In the genomic region with DNA sequence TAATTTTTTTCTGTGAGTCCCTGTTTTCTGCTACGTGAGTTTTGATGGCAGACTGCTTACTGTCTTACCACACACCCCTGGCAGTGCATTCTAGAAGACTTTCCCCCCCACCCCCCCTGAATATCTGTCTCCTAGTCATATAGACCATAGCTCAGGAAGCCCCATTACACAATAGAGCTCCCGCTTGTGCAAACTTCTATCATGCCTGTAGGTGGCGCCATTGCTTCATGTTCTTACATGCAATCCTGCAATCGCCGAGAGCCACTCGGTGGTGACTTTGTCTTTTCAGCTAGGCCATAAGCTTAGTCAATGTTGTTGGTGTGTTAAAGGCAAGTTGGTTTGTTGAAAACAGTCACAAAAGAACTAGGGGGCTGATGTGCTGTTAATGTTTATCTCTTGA, we compare ENCODE assay signal across 9 mouse cellular contexts. TPM values are rescaled to one million over a fixed set of nuclear protein-coding genes. Genes with fewer than 3 reads are reported as not detected.
DNase-seq lines count a peak whose midpoint lies in the region; ATAC-seq and TF ChIP-seq lines count a peak whose summit lies in the region.
"Had no signal": no experiment of that assay in that cellular context is flagged by ENCODE, and none has a peak within 500 bp of the region (broad histone marks: within the 10 kb centered on the region; RNA-seq: fewer than 3 reads in every experiment).

No protein-coding gene starts in this region.

- intact Hi-C loops in left cerebral cortex, adult 2 months (cut with DNase I) = loop anchor here (5.0 kb wide), 3 partner anchors 292 to 687 kb away; a partner anchor contains a TSS

- no peaks in the 10 kb centered on the region for H3K4me1 ChIP-seq in forebrain, embryonic 15.5 days
- no peaks in the 10 kb centered on the region for H3K4me1 ChIP-seq in hindbrain, embryonic 14.5 days (replicated peaks; ENCODE audit: control insufficient read depth, insufficient read depth, low read length)
- no peaks in the 10 kb centered on the region for H3K4me1 ChIP-seq in midbrain, embryonic 12.5 days

- 3% methylated on average over 6 of the region's 6 CpGs for WGBS in forebrain, embryonic 15.5 days
- 4% methylated on average over 6 of the region's 6 CpGs for WGBS in hindbrain, embryonic 14.5 days
- 2% methylated on average over 6 of the region's 6 CpGs for WGBS in midbrain, embryonic 12.5 days

- peak; percentile 85 for ATAC-seq in cerebellum, adult (ENCODE audit: insufficient number of reproducible peaks, low FRiP score, low TSS enrichment)
- ATAC-seq in forebrain, embryonic 15.5 days (replicated peaks) = peak; percentile 81
- peak; percentile 79; the same call in 1 of the 2 replicates for ATAC-seq in hindbrain, embryonic 14.5 days (ENCODE audit: low FRiP score)
- peak; percentile 62; the same call in 1 of the 2 replicates for ATAC-seq in midbrain, embryonic 12.5 days (ENCODE audit: low FRiP score, low read depth)
- no peak for ATAC-seq in inflammation-experienced regulatory T-cells, adult 6 months

- H3K27me3 ChIP-seq in forebrain, embryonic 15.5 days = no peaks in the 10 kb centered on the region
- no peaks in the 10 kb centered on the region for H3K27me3 ChIP-seq in hindbrain, embryonic 14.5 days (ENCODE audit: control insufficient read depth, insufficient read depth, low read length)
- no peaks in the 10 kb centered on the region for H3K27me3 ChIP-seq in midbrain, embryonic 12.5 days

- no peak overlapping the region for H3K9ac ChIP-seq in forebrain, embryonic 15.5 days (replicated peaks)
- H3K9ac ChIP-seq in hindbrain, embryonic 14.5 days = no peak overlapping the region
- no peak overlapping the region for H3K9ac ChIP-seq in midbrain, embryonic 12.5 days (replicated peaks)

- TF ChIP-seq CTCF in left cerebral cortex, adult 2 months (IDR thresholded peaks at IDR 0.05) = peak; percentile 74

- H3K4me3 ChIP-seq in forebrain, embryonic 15.5 days = no peak overlapping the region
- no peak overlapping the region for H3K4me3 ChIP-seq in hindbrain, embryonic 14.5 days (replicated peaks; ENCODE audit: low read length)
- H3K4me3 ChIP-seq in left cerebral cortex, adult 2 months = no peak overlapping the region
- no peak overlapping the region for H3K4me3 ChIP-seq in midbrain, embryonic 12.5 days
- H3K4me3 ChIP-seq: myocyte had no signal

- H3K27ac ChIP-seq in forebrain, embryonic 15.5 days (replicated peaks) = no peak overlapping the region
- H3K27ac ChIP-seq in hindbrain, embryonic 14.5 days = no peak overlapping the region
- no peak overlapping the region for H3K27ac ChIP-seq in left cerebral cortex, adult 2 months
- no peak overlapping the region for H3K27ac ChIP-seq in midbrain, embryonic 12.5 days (replicated peaks)

- H3K36me3 ChIP-seq in forebrain, embryonic 15.5 days = no peaks in the 10 kb centered on the region
- H3K36me3 ChIP-seq in hindbrain, embryonic 14.5 days (replicated peaks; ENCODE audit: control insufficient read depth, insufficient read depth) = no peaks in the 10 kb centered on the region
- no peaks in the 10 kb centered on the region for H3K36me3 ChIP-seq in midbrain, embryonic 12.5 days

- peak; percentile 59 for DNase-seq in Muller cell, postnatal 12 days (ENCODE audit: inconsistent ontology term)
- peak; percentile 94 for DNase-seq in hindbrain, embryonic 14.5 days (ENCODE audit: low spot score)
- DNase-seq in left cerebral cortex, adult 2 months (ENCODE audit: extremely low spot score in 1 of 2, low spot score in 2 of 2) = peak; percentile 77 to 79
- DNase-seq in spleen, adult 12 weeks (ENCODE audit: low spot score) = peak; percentile 26

- no peak overlapping the region for H3K4me2 ChIP-seq in forebrain, embryonic 15.5 days (replicated peaks)
- no peak overlapping the region for H3K4me2 ChIP-seq in hindbrain, embryonic 14.5 days (replicated peaks)
- no peak overlapping the region for H3K4me2 ChIP-seq in midbrain, embryonic 12.5 days (replicated peaks)

- no peaks in the 10 kb centered on the region for H3K9me3 ChIP-seq in forebrain, embryonic 15.5 days
- no peaks in the 10 kb centered on the region for H3K9me3 ChIP-seq in hindbrain, embryonic 14.5 days (ENCODE audit: control insufficient read depth, low read length)
- H3K9me3 ChIP-seq in midbrain, embryonic 12.5 days = no peaks in the 10 kb centered on the region

RNA-seq across cellular contexts. Expression of a gene that starts 10.9 kb away (rescaled TPM):
- 0.14 and 0.15 TPM in 2 replicates for polyA plus RNA-seq in forebrain, embryonic 15.5 days (2015; fragmentation: Nextera tagmentation; extraction: Ambion mirVana)
- 0.29 and 0.35 TPM in 2 replicates for polyA plus RNA-seq in hindbrain, embryonic 14.5 days (2014; fragmentation: Nextera tagmentation; extraction: Ambion mirVana)
- under 1 TPM; 0.09 to 0.27 TPM for total RNA-seq in left cerebral cortex, adult 2 months (2021)
- polyA plus RNA-seq in midbrain, embryonic 12.5 days (2016; fragmentation: Nextera tagmentation; extraction: Ambion mirVana) = 0.05 and 0.17 TPM in 2 replicates
- not detected for polyA plus RNA-seq in inflammation-experienced regulatory T-cells, adult 6 months (2017; shearing (Covaris generic))
- polyA plus RNA-seq: myocyte had no signal

RNA-seq across cellular contexts. Expression of a gene that starts 26.6 kb away (rescaled TPM):
- polyA plus RNA-seq in forebrain, embryonic 15.5 days (2015; fragmentation: Nextera tagmentation; extraction: Ambion mirVana) = 0.52 and 0.70 TPM in 2 replicates
- 1.2 and 1.8 TPM in 2 replicates for polyA plus RNA-seq in hindbrain, embryonic 14.5 days (2014; fragmentation: Nextera tagmentation; extraction: Ambion mirVana)
- 1 to 10 TPM in 1 of 2 experiments, under 1 TPM in 1; 0.70 to 1.0 TPM for total RNA-seq in left cerebral cortex, adult 2 months (2021)
- polyA plus RNA-seq in midbrain, embryonic 12.5 days (2016; fragmentation: Nextera tagmentation; extraction: Ambion mirVana) = 1.1 and 2.4 TPM in 2 replicates
- 1 to 10 TPM in 1 of 3 experiments, under 1 TPM in 2; 0.45 to 2.5 (median 0.51) TPM for polyA plus RNA-seq in inflammation-experienced regulatory T-cells, adult 6 months (2017; shearing (Covaris generic))
- polyA plus RNA-seq: myocyte had no signal

Comparison
In these comparisons a context has a peak if more than half of its experiments do, and no peak if none do; other contexts are left out.
1. DNase-seq: peak in every context shown above with its lines; median percentile 94 in hindbrain, embryonic 14.5 days; 78 in left cerebral cortex, adult 2 months; 59 in Muller cell, postnatal 12 days; 26 in spleen, adult 12 weeks.